Mouse (Mus musculus) C3H10T1/2 (cell line): ENCODE data around the gene Mrtfb. TPM values are rescaled to one million over a fixed set of nuclear protein-coding genes. Genes with fewer than 3 reads are reported as not detected.

Source experiments
- polyA plus RNA-seq, 2 experiments: library from polyadenylated mRNA; unstranded; fragments of >200 nt; fragmentation: generic; extraction: Trizol; gene quantifications; one replicate each; pipeline ENCODE4 v1.2.1; 2012; ENCODE audit warnings: missing spikeins in 2 of 2

The Mrtfb gene
- 1 to 10 TPM; 1.0 to 5.3 TPM for polyA plus RNA-seq

GRCm38 (mm10) chr16:13255855-13256635 lies at the start of gene Mrtfb:
Mrtfb (plus strand) TSS chr16:13256481.

Other genes with a start within 250 kb of the Mrtfb start
- gene Ercc4, start 146.8 kb upstream of the Mrtfb start, polyA plus RNA-seq = 1 to 10 TPM; 2.6 to 8.2 TPM